ENCODE assay signal across 9 mouse cellular contexts in genomic region chr17:34896366-34896765, GRCm38 (mm10). TPM values are rescaled to one million over a fixed set of nuclear protein-coding genes. Genes with fewer than 3 reads are reported as not detected.
DNase-seq lines count a peak whose midpoint lies in the region; ATAC-seq and TF ChIP-seq lines count a peak whose summit lies in the region.
"Had no signal": no experiment of that assay in that cellular context is flagged by ENCODE, and none has a peak within 500 bp of the region (broad histone marks: within the 10 kb centered on the region; RNA-seq: fewer than 3 reads in every experiment).

No protein-coding gene starts in this region.

- peaks cover 55% of the 10 kb centered on the region for H3K4me1 ChIP-seq in G1E (ENCODE audit: insufficient read depth, low read depth, low read length)
- H3K4me1 ChIP-seq in hindbrain, embryonic 13.5 days (replicated peaks) = peaks cover 54% of the 10 kb centered on the region
- H3K4me1 ChIP-seq in midbrain, embryonic 15.5 days = peaks cover 56% of the 10 kb centered on the region

- H3K27ac ChIP-seq in hindbrain, embryonic 13.5 days = no peak overlapping the region
- peak overlapping the region; percentile 95 for H3K27ac ChIP-seq in midbrain, embryonic 15.5 days

- H3K9ac ChIP-seq in hindbrain, embryonic 13.5 days = peak overlapping the region; percentile 96
- H3K9ac ChIP-seq in midbrain, embryonic 15.5 days = no peak overlapping the region

- H3K4me2 ChIP-seq in hindbrain, embryonic 13.5 days = peak overlapping the region; percentile 100
- peak overlapping the region; percentile 91 for H3K4me2 ChIP-seq in midbrain, embryonic 15.5 days

- peak; percentile 28 for DNase-seq in kidney, adult 9 months
- no peak for DNase-seq in kidney, postnatal 14 days
- DNase-seq in G1E (ENCODE audit: low spot score) = no peak
- no peak for DNase-seq in urinary bladder, postnatal 14 days (ENCODE audit: low spot score)
- DNase-seq in urinary bladder, postnatal 36 days (ENCODE audit: low spot score in 2 of 2) = no peak
- DNase-seq in c-Kit-positive CD71-positive TER-119-positive erythroid progenitor cells, embryonic 14.5 days (ENCODE audit: low spot score) = no peak

- ATAC-seq in G1E (ENCODE audit: extremely low read depth, insufficient number of reproducible peaks, low FRiP score, poor library complexity, severe bottlenecking) = no peak
- ATAC-seq in hindbrain, embryonic 13.5 days (ENCODE audit: low FRiP score) = no peak
- ATAC-seq in midbrain, embryonic 15.5 days (replicated peaks) = no peak

- 83% methylated on average over 17 of the region's 17 CpGs for WGBS in hindbrain, embryonic 13.5 days
- WGBS in midbrain, embryonic 15.5 days = 81% methylated on average over 17 of the region's 17 CpGs

- H3K9me3 ChIP-seq in G1E (replicated peaks) = no peaks in the 10 kb centered on the region; the same call in 1 of the 2 replicates
- no peaks in the 10 kb centered on the region for H3K9me3 ChIP-seq in hindbrain, embryonic 13.5 days
- no peaks in the 10 kb centered on the region for H3K9me3 ChIP-seq in midbrain, embryonic 15.5 days

- H3K27me3 ChIP-seq in G1E (ENCODE audit: insufficient read depth, low read length) = no peaks in the 10 kb centered on the region
- no peaks in the 10 kb centered on the region for H3K27me3 ChIP-seq in hindbrain, embryonic 13.5 days
- H3K27me3 ChIP-seq in midbrain, embryonic 15.5 days (replicated peaks) = no peaks in the 10 kb centered on the region

- H3K36me3 ChIP-seq in G1E (replicated peaks) = peaks cover 24% of the 10 kb centered on the region
- H3K36me3 ChIP-seq in hindbrain, embryonic 13.5 days = peaks cover 13% of the 10 kb centered on the region
- 0 out of 2 replicates have a peak, but pooled peaks cover 3% of the 10 kb centered on the region for H3K36me3 ChIP-seq in midbrain, embryonic 15.5 days (replicated peaks)

- no peak for TF ChIP-seq CTCF in G1E (IDR thresholded peaks at IDR 0.05; ENCODE audit: low read depth, low read length)

- H3K4me3 ChIP-seq in G1E (ENCODE audit: low read depth, low read length) = peak overlapping the region; percentile 43; the same call in 1 of the 2 replicates
- peak overlapping the region; percentile 81 for H3K4me3 ChIP-seq in hindbrain, embryonic 13.5 days
- peak overlapping the region; percentile 81 for H3K4me3 ChIP-seq in midbrain, embryonic 15.5 days

RNA-seq across cellular contexts. Expression of gene C2, which starts 1.7 kb away (rescaled TPM):
- total RNA-seq in G1E (2014; fragmentation: Nextera tagmentation) (22.2 and 25.9 TPM in 2 replicates), G1E (2017) (1.4 and 2.5 TPM in 2 replicates)
- 1.2 and 2.3 TPM in 2 replicates for polyA plus RNA-seq in G1E (2012)
- 1.4 and 2.3 TPM in 2 replicates for polyA plus RNA-seq in hindbrain, embryonic 13.5 days (2015; fragmentation: Nextera tagmentation; extraction: Ambion mirVana)
- polyA plus RNA-seq in midbrain, embryonic 15.5 days (2015; fragmentation: Nextera tagmentation; extraction: Ambion mirVana) = 2.1 and 3.1 TPM in 2 replicates

RNA-seq across cellular contexts. Expression of gene Ehmt2, which starts 1.9 kb away (rescaled TPM):
- total RNA-seq in G1E (2014; fragmentation: Nextera tagmentation) (123 and 126 TPM in 2 replicates), G1E (2017) (94.4 and 108 TPM in 2 replicates)
- 346 and 451 TPM in 2 replicates for polyA plus RNA-seq in G1E (2012)
- 90.1 and 98.0 TPM in 2 replicates for polyA plus RNA-seq in hindbrain, embryonic 13.5 days (2015; fragmentation: Nextera tagmentation; extraction: Ambion mirVana)
- polyA plus RNA-seq in midbrain, embryonic 15.5 days (2015; fragmentation: Nextera tagmentation; extraction: Ambion mirVana) = 113 and 119 TPM in 2 replicates

RNA-seq across cellular contexts. Expression of gene Gm20547, which starts 14.5 kb away (rescaled TPM):
- total RNA-seq in G1E (2014; fragmentation: Nextera tagmentation) = not detected in 2 replicates
- total RNA-seq in G1E (2017) = not detected in 2 replicates
- not detected in 2 replicates for polyA plus RNA-seq in G1E (2012)
- 0.10 TPM in 1 of 2 replicates, not detected in the other for polyA plus RNA-seq in hindbrain, embryonic 13.5 days (2015; fragmentation: Nextera tagmentation; extraction: Ambion mirVana)
- polyA plus RNA-seq in midbrain, embryonic 15.5 days (2015; fragmentation: Nextera tagmentation; extraction: Ambion mirVana) = 0.18 TPM in 1 of 2 replicates, not detected in the other
- total RNA-seq: layer of hippocampus, adult 8-10 months had no signal

RNA-seq across cellular contexts. Expression of gene Zbtb12, which starts 17.1 kb away (rescaled TPM):
- total RNA-seq in G1E (2014; fragmentation: Nextera tagmentation) (5.4 and 6.1 TPM in 2 replicates), G1E (2017) (3.1 and 4.4 TPM in 2 replicates)
- 20.4 and 22.7 TPM in 2 replicates for polyA plus RNA-seq in G1E (2012)
- 13.5 and 13.9 TPM in 2 replicates for polyA plus RNA-seq in hindbrain, embryonic 13.5 days (2015; fragmentation: Nextera tagmentation; extraction: Ambion mirVana)
- 17.4 and 17.5 TPM in 2 replicates for polyA plus RNA-seq in midbrain, embryonic 15.5 days (2015; fragmentation: Nextera tagmentation; extraction: Ambion mirVana)

RNA-seq across cellular contexts. Expression of gene Slc44a4, which starts 17.9 kb away (rescaled TPM):
- not detected in 2 replicates for total RNA-seq in G1E (2014; fragmentation: Nextera tagmentation)
- total RNA-seq in G1E (2017) = 0.06 TPM in 1 of 2 replicates, not detected in the other
- not detected in 2 replicates for polyA plus RNA-seq in G1E (2012)
- 0.17 TPM in 1 of 2 replicates, not detected in the other for polyA plus RNA-seq in hindbrain, embryonic 13.5 days (2015; fragmentation: Nextera tagmentation; extraction: Ambion mirVana)
- not detected in 2 replicates for polyA plus RNA-seq in midbrain, embryonic 15.5 days (2015; fragmentation: Nextera tagmentation; extraction: Ambion mirVana)
